Mouse (Mus musculus): ENCODE data around the gene Rspry1. TPM values are rescaled to one million over a fixed set of nuclear protein-coding genes. Genes with fewer than 3 reads are reported as not detected.

Gene Rspry1
- polyA plus RNA-seq, 2 experiments, result 6.2 to 15.8 TPM

DNA sequence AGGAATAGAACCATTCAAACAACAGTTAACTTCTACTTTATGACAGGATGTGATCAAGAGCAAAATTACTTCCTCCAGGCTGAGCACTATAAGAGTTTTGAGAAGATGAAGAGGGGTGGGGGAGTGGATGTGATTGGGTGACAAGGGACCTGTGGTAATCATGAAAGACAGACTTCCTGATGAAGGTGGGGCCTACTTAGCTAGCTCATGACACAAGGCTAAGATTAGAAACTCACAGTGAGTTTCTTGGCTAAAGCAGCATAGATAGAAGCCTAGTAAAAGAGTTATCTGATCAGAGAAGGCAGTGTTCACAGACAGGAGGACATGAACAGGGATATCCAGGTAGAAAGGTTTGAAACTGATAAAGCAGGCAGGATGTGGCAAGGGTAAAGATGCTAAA lies 32.5 kb downstream of the Rspry1 start:
- H3K4me3 ChIP-seq (ENCODE audit: insufficient read depth in 1 of 2, low read depth in 2 of 2, low read length in 2 of 2), result no peak overlapping the region
- no peaks in the 10 kb centered on the region for H3K9me3 ChIP-seq (ENCODE audit: control insufficient read depth, low read length)
- H3K4me2 ChIP-seq (ENCODE audit: low read depth), result peak overlapping the region; percentile 31
- H3K9ac ChIP-seq (replicated peaks), result no peak overlapping the region
- TF ChIP-seq CTCF (IDR thresholded peaks at IDR 0.05; ENCODE audit: low read depth) (no peak), EP300 (IDR thresholded peaks at IDR 0.05; ENCODE audit: low read depth) (peak; percentile 69)
- DNase-seq (ENCODE audit: low read depth in 3 of 3, low spot score in 3 of 3), result peak; percentile 53 to 61 (median 59)
- ATAC-seq (ENCODE audit: insufficient read depth), result peak; percentile 94
- peak overlapping the region; percentile 46 for H3K27ac ChIP-seq
- peaks cover 18% of the 10 kb centered on the region for H3K36me3 ChIP-seq (replicated peaks; ENCODE audit: control insufficient read depth, insufficient read depth, low read depth)
- H3K4me1 ChIP-seq (replicated peaks; ENCODE audit: control insufficient read depth in 2 of 2, insufficient read depth in 2 of 2, low read length in 1 of 2), result peaks cover 15 to 17% of the 10 kb centered on the region in 2 experiments
- no peaks in the 10 kb centered on the region for H3K27me3 ChIP-seq (ENCODE audit: control insufficient read depth, insufficient read depth, low read length)

DNA sequence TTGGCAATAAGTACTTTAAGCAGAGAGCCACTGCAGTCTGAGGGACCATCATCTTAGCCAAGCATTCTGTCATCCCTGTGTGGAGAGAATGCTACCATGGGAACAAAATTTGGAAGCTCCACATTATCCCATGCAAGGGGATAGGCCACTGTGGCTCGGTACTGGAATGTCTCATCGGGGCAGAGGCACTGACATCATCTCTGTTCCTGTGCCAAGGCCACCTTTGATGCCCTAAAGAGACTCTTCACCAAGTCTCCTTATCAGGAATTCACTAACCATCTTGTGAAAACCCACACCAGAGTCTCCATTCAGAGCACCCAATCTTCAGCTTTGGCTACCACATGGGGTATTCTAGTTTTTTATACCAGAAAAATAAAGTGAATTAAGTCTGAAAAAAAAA lies 39.4 kb downstream of the Rspry1 start:
- Histone ChIP-seq H3K9me3 (ENCODE audit: control insufficient read depth, low read length) (no peaks in the 10 kb centered on the region), H3K4me2 (ENCODE audit: low read depth) (no peak overlapping the region), H3K4me3 (ENCODE audit: insufficient read depth in 1 of 2, low read depth in 2 of 2, low read length in 2 of 2) (no peak overlapping the region), H3K27me3 (ENCODE audit: control insufficient read depth, insufficient read depth, low read length) (no peaks in the 10 kb centered on the region), H3K27ac (no peak overlapping the region), H3K36me3 (replicated peaks; ENCODE audit: control insufficient read depth, insufficient read depth, low read depth) (peaks cover 32% of the 10 kb centered on the region), H3K4me1 (replicated peaks; ENCODE audit: control insufficient read depth in 2 of 2, insufficient read depth in 2 of 2, low read length in 1 of 2) (no peaks in the 10 kb centered on the region), H3K9ac (replicated peaks) (no peak overlapping the region)
- 84% methylated on average over 2 of the region's 2 CpGs for WGBS (ENCODE audit: insufficient replicate concordance)
- DNase-seq (ENCODE audit: low read depth in 3 of 3, low spot score in 3 of 3), result no peak
- no peak for TF ChIP-seq EP300 (IDR thresholded peaks at IDR 0.05; ENCODE audit: low read depth)
- TF ChIP-seq CTCF (IDR thresholded peaks at IDR 0.05; ENCODE audit: low read depth), result no peak
- ATAC-seq (ENCODE audit: insufficient read depth), result no peak

DNA sequence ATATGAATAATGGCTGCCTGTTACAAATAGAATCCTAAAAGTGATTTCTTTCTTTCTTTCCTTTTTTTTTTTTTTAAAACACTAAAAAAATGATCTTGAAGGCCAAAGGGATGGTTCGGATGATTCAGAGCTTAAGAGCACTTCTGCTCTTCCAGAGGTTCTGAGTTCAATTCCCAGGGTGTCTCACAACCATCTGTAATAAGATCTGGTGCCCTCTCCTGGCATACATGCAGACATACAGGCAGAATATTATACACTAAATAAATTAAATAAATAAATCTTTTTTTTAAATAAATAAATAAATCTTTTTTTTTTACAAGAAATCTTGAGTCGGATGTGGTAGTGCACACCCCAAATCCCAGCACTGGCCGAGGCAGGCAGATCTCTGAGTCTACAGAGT lies 40.2 kb downstream of the Rspry1 start:
- no peak for ATAC-seq (ENCODE audit: insufficient read depth)
- no peak overlapping the region for H3K27ac ChIP-seq
- peaks cover 29% of the 10 kb centered on the region for H3K36me3 ChIP-seq (replicated peaks; ENCODE audit: control insufficient read depth, insufficient read depth, low read depth)
- no peaks in the 10 kb centered on the region for H3K4me1 ChIP-seq (replicated peaks; ENCODE audit: control insufficient read depth in 2 of 2, insufficient read depth in 2 of 2, low read length in 1 of 2)
- TF ChIP-seq CTCF (IDR thresholded peaks at IDR 0.05; ENCODE audit: low read depth) (peak; percentile 13; the same call in 1 of the 2 replicates), EP300 (IDR thresholded peaks at IDR 0.05; ENCODE audit: low read depth) (no peak)
- no peaks in the 10 kb centered on the region for H3K27me3 ChIP-seq (ENCODE audit: control insufficient read depth, insufficient read depth, low read length)
- WGBS (ENCODE audit: insufficient replicate concordance), result 74% methylated on average over 3 of the region's 3 CpGs
- H3K9me3 ChIP-seq (ENCODE audit: control insufficient read depth, low read length), result no peaks in the 10 kb centered on the region
- H3K4me2 ChIP-seq (ENCODE audit: low read depth), result no peak overlapping the region
- DNase-seq (ENCODE audit: low read depth in 3 of 3, low spot score in 3 of 3), result no peak
- H3K4me3 ChIP-seq (ENCODE audit: insufficient read depth in 1 of 2, low read depth in 2 of 2, low read length in 2 of 2), result no peak overlapping the region
- H3K9ac ChIP-seq (replicated peaks), result no peak overlapping the region

- H3K27me3 ChIP-seq (ENCODE audit: control insufficient read depth, insufficient read depth, low read length), result no peaks in the 10 kb centered on the region
- TF ChIP-seq CTCF (IDR thresholded peaks at IDR 0.05; ENCODE audit: low read depth) (no peak), EP300 (IDR thresholded peaks at IDR 0.05; ENCODE audit: low read depth) (no peak)
- H3K27ac ChIP-seq, result no peak overlapping the region
- no peak overlapping the region for H3K4me3 ChIP-seq (ENCODE audit: insufficient read depth in 1 of 2, low read depth in 2 of 2, low read length in 2 of 2)
- no peak overlapping the region for H3K4me2 ChIP-seq (ENCODE audit: low read depth)
- ATAC-seq (ENCODE audit: insufficient read depth) (no peak), DNase-seq (ENCODE audit: low read depth in 3 of 3, low spot score in 3 of 3) (no peak)
- peaks cover 20% of the 10 kb centered on the region for H3K36me3 ChIP-seq (replicated peaks; ENCODE audit: control insufficient read depth, insufficient read depth, low read depth)
- H3K9ac ChIP-seq (replicated peaks), result no peak overlapping the region
- peaks cover 0 to 2% of the 10 kb centered on the region in 2 experiments; a peak in 1 of 4 replicates for H3K4me1 ChIP-seq (replicated peaks; ENCODE audit: control insufficient read depth in 2 of 2, insufficient read depth in 2 of 2, low read length in 1 of 2)
- H3K9me3 ChIP-seq (ENCODE audit: control insufficient read depth, low read length), result no peaks in the 10 kb centered on the region
- 10% methylated on average over 1 of the region's 1 CpGs for WGBS (ENCODE audit: insufficient replicate concordance)
Measured at GRCm38 (mm10) chr8:94645202-94645601, 43.5 kb downstream of the Rspry1 start.

DNA sequence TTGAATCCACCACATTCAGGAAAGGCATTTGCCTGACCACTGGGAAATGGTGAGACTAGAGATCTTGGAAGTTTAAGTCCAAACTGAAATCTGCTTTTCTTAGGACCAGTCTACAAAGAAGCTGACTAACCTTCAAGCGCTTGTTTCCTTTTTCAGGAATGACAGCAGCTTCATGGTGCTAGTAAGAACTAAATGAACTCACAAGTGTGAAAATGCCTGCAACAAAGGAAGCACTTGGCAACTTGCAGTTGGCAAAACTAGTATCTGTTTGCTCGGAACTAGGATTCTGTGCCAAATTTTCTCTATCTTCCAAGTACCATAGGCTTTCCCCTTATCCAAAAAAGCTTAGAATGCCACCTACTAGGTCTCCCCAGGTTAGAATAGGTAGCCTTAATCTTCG lies 44.4 kb downstream of the Rspry1 start:
- TF ChIP-seq CTCF (IDR thresholded peaks at IDR 0.05; ENCODE audit: low read depth) (no peak), EP300 (IDR thresholded peaks at IDR 0.05; ENCODE audit: low read depth) (no peak)
- Histone ChIP-seq H3K27ac (no peak overlapping the region), H3K4me3 (ENCODE audit: insufficient read depth in 1 of 2, low read depth in 2 of 2, low read length in 2 of 2) (no peak overlapping the region), H3K4me2 (ENCODE audit: low read depth) (no peak overlapping the region), H3K4me1 (replicated peaks; ENCODE audit: control insufficient read depth in 2 of 2, insufficient read depth in 2 of 2, low read length in 1 of 2) (peaks cover 0 to 2% of the 10 kb centered on the region in 2 experiments; a peak in 1 of 4 replicates), H3K9ac (replicated peaks) (no peak overlapping the region), H3K9me3 (ENCODE audit: control insufficient read depth, low read length) (no peaks in the 10 kb centered on the region), H3K36me3 (replicated peaks; ENCODE audit: control insufficient read depth, insufficient read depth, low read depth) (peaks cover 14% of the 10 kb centered on the region), H3K27me3 (ENCODE audit: control insufficient read depth, insufficient read depth, low read length) (no peaks in the 10 kb centered on the region)
- ATAC-seq (ENCODE audit: insufficient read depth), result no peak
- DNase-seq (ENCODE audit: low read depth in 3 of 3, low spot score in 3 of 3), result no peak
- WGBS (ENCODE audit: insufficient replicate concordance), result 81% methylated on average over 3 of the region's 3 CpGs

Measured in liver, embryonic 14.5 days (tissue).